Mouse (Mus musculus) CH12.LX (cell line): ENCODE results near the gene Smarcad1.

Experiments
- CHD1 ChIP-seq: IDR thresholded peaks from 2 replicates; pipeline ENCODE4 v1.6.1; 2012; ENCODE audit warnings: low read depth, low read length, improper control_type of control experiment, inconsistent platforms
- CTCF ChIP-seq, 2 experiments: IDR thresholded peaks in 1 of 2; conservative IDR thresholded peaks in 1 of 2; 2 replicates each; pipeline ENCODE4 v1.5.1; 2011 to 2012; ENCODE audit warnings: low read depth in 2 of 2, low read length in 2 of 2, improper control_type of control experiment in 1 of 2, inconsistent platforms in 1 of 2, mild to moderate bottlenecking in 1 of 2, moderate library complexity in 1 of 2
- ELF1 ChIP-seq: IDR thresholded peaks from 2 replicates; pipeline ENCODE4 v1.6.1; 2014; ENCODE audit warnings: low read depth, mild to moderate bottlenecking, inconsistent platforms, low read length, improper control_type of control experiment
- EP300 ChIP-seq: IDR thresholded peaks from 2 replicates; pipeline ENCODE4 v1.6.1; 2011; ENCODE audit warnings: low read length, improper control_type of control experiment
- KAT2A ChIP-seq: IDR thresholded peaks from 2 replicates; pipeline ENCODE4 v1.6.1; 2012; ENCODE audit warnings: low read length, improper control_type of control experiment, inconsistent platforms; ENCODE audit not compliant: insufficient replicate concordance
- MAX ChIP-seq: IDR thresholded peaks from 2 replicates; pipeline ENCODE4 v1.6.1; 2011; ENCODE audit warnings: low read length, improper control_type of control experiment
- MYC ChIP-seq: IDR thresholded peaks from 2 replicates; pipeline ENCODE4 v1.6.1; 2011; ENCODE audit warnings: low read depth, mild to moderate bottlenecking, improper control_type of control experiment, low read length
- NELFE ChIP-seq: IDR thresholded peaks from 2 replicates; pipeline ENCODE4 v1.6.1; 2011; ENCODE audit warnings: low read depth, low read length, improper control_type of control experiment
- POLR2A ChIP-seq: IDR thresholded peaks from 2 replicates; pipeline ENCODE4 v1.6.1; 2011; ENCODE audit warnings: low read depth, mild to moderate bottlenecking, improper control_type of control experiment, low read length
- POLR2AphosphoS2 ChIP-seq: IDR thresholded peaks from 2 replicates; pipeline ENCODE4 v1.6.1; 2011; ENCODE audit warnings: low read depth, low read length, improper control_type of control experiment
- SIN3A ChIP-seq: IDR thresholded peaks from 2 replicates; pipeline ENCODE4 v1.6.1; 2012; ENCODE audit warnings: low read length, improper control_type of control experiment, inconsistent platforms
- TBP ChIP-seq: conservative IDR thresholded peaks from 2 replicates; pipeline ENCODE4 v1.6.1; 2011; ENCODE audit warnings: low read depth, low read length, improper control_type of control experiment
- TCF12 ChIP-seq: IDR thresholded peaks from 2 replicates; pipeline ENCODE4 v1.6.1; 2014; ENCODE audit warnings: low read depth, mild to moderate bottlenecking, inconsistent platforms, low read length, improper control_type of control experiment
- USF2 ChIP-seq: conservative IDR thresholded peaks from 2 replicates; pipeline ENCODE4 v1.6.1; 2011; ENCODE audit warnings: low read depth, low read length, improper control_type of control experiment

GRCm38 (mm10) chr6:65035469-65035868 is 6.9 kb upstream of the Smarcad1 start:
- no peak for TF ChIP-seq MAX
- TF ChIP-seq TBP, result no peak
- no peak for TF ChIP-seq EP300
- no peak for TF ChIP-seq TCF12
- TF ChIP-seq ELF1, result no peak
- no peak for TF ChIP-seq POLR2A
- no peak for TF ChIP-seq USF2
- no peak for TF ChIP-seq CTCF (conservative IDR thresholded peaks at IDR 0.05 in 1 of 2, IDR thresholded peaks at IDR 0.05 in 1 of 2; ENCODE audit: low read depth in 2 of 2, low read length in 2 of 2)
- no peak for TF ChIP-seq MYC
- TF ChIP-seq CHD1, result no peak
- no peak for TF ChIP-seq NELFE
- TF ChIP-seq KAT2A, result no peak
- no peak for TF ChIP-seq POLR2AphosphoS2
- no peak for TF ChIP-seq SIN3A
